Mouse (Mus musculus) bone marrow, adult 2 months (tissue): ENCODE measurements around the gene Galnt16. TPM values are rescaled to one million over a fixed set of nuclear protein-coding genes. Genes with fewer than 3 reads are reported as not detected.

ENCODE experiments used
- H3K27ac ChIP-seq: fragments of 200-500 bp; 2 replicates; pipeline ENCODE4 v1.5.1; 2012; ENCODE audit warnings: low read depth, mild to moderate bottlenecking, control low read depth, inconsistent platforms, low read length; ENCODE audit not compliant: control insufficient read depth, poor library complexity, insufficient read depth
- H3K4me1 ChIP-seq: fragments of 200-500 bp; 2 replicates; pipeline ENCODE4 v1.6.1; 2011; ENCODE audit warnings: low read length; ENCODE audit not compliant: control insufficient read depth, insufficient read depth
- H3K4me3 ChIP-seq: fragments of 200-500 bp; replicated peaks from 2 replicates; pipeline ENCODE3; 2011; ENCODE audit warnings: mild to moderate bottlenecking, low read depth, low read length, control low read depth; ENCODE audit not compliant: control insufficient read depth
- CTCF ChIP-seq: fragments of 200-500 bp; IDR thresholded peaks from 2 replicates; pipeline ENCODE4 v1.5.1; 2011; ENCODE audit warnings: low read length, control low read depth; ENCODE audit not compliant: control insufficient read depth, insufficient read depth
- POLR2A ChIP-seq: fragments of 200-500 bp; IDR thresholded peaks from 2 replicates; pipeline ENCODE4 v1.6.1; 2011; ENCODE audit warnings: low read depth, mild to moderate bottlenecking, control low read depth, low read length, borderline replicate concordance; ENCODE audit not compliant: control insufficient read depth
- WGBS: fragments of 180-500 bp; shearing (Covaris S2); methylation state at CpG from one replicate; pipeline ENCODE4 v1.1.7; 2018; 5-methylcytosine and 5-hydroxymethylcytosine counted together
- polyA plus RNA-seq: library from polyadenylated mRNA; stranded (reverse); fragments of >200 nt; gene quantifications from 2 replicates; pipeline ENCODE4 v1.2.4, GENCODE M21; 2011; ENCODE audit warnings: low replicate concordance; ENCODE audit not compliant: missing spikeins, insufficient read depth, insufficient read length

Galnt16 gene
- polyA plus RNA-seq, 1 experiment, result not detected

DNA sequence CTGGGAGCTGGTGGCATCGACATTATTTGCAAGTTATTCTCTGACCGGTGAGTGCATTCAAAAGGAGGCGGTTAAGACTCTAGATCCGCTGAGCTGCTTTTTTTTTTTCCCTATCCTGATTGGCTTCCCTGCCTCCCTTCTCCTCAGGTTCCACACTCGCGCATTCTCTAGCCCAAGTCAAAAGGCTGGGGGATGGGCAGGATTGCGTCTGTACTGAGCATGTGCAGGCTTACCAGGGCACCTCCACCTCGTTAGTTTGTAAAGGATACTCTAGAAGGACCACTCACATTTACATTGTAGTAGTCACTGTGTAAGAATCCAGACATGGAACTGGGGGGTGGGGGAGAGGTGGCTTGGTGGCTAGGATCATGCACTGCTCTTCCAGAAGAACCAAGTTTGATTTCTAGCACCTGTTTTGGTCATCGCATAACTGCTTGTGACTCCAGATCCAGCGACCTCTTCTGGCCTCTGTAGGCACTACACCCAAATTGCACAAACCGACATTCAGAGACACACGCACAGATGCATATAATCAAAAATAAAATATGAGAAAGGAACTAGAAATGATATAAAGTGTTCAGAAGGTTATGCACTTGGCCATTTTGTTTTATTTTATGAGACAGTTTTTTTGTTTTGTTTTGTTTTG, 6.3 kb downstream of the Galnt16 start:
- H3K27ac ChIP-seq, result no peak overlapping the region
- WGBS, result 49% methylated on average over 12 of the region's 12 CpGs
- no peaks in the 10 kb centered on the region for H3K4me1 ChIP-seq
- no peak overlapping the region for H3K4me3 ChIP-seq
- no peak for TF ChIP-seq CTCF
- no peak for TF ChIP-seq POLR2A

- no peak overlapping the region for H3K27ac ChIP-seq
- WGBS, result 57% methylated on average over 7 of the region's 7 CpGs
- no peaks in the 10 kb centered on the region for H3K4me1 ChIP-seq
- no peak overlapping the region for H3K4me3 ChIP-seq
- TF ChIP-seq CTCF, result no peak
- no peak for TF ChIP-seq POLR2A
Measured at GRCm38 (mm10) chr12:80525513-80525912, 7.4 kb downstream of the Galnt16 start.

GRCm38 (mm10) chr12:80526511-80526910, 8.4 kb downstream of the Galnt16 start:
- Histone ChIP-seq H3K27ac (no peak overlapping the region), H3K4me1 (no peaks in the 10 kb centered on the region), H3K4me3 (no peak overlapping the region)
- TF ChIP-seq CTCF, result no peak
- no peak for TF ChIP-seq POLR2A
- 63% methylated on average over 2 of the region's 2 CpGs for WGBS

GRCm38 (mm10) chr12:80527727-80528389, 9.8 kb downstream of the Galnt16 start:
- no peak for TF ChIP-seq CTCF
- no peak for TF ChIP-seq POLR2A
- no peak overlapping the region for H3K4me3 ChIP-seq
- H3K27ac ChIP-seq, result no peak overlapping the region
- H3K4me1 ChIP-seq, result no peaks in the 10 kb centered on the region
- WGBS, result 72% methylated on average over 5 of the region's 5 CpGs

DNA sequence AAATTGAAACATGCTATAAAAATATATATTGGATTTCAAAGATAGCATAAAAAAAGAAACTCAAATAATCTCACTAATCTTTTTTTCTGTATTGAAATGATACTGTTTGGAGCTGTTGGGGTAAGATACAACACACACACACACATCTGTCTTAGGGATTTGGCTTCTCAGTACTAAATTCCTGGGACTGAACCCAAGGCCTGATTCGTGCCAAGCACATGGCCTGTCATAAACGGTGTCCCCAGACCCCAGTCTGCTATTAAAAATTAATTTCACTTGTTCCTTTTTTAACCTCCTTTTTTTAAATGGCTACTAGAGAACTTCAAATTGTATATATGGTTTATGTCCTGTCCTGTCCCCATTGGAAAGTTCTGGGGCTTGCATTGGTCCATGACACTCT, 12.0 kb downstream of the Galnt16 start:
- WGBS, result 67% methylated on average over 2 of the region's 2 CpGs
- no peaks in the 10 kb centered on the region for H3K4me1 ChIP-seq
- H3K4me3 ChIP-seq, result no peak overlapping the region
- H3K27ac ChIP-seq, result no peak overlapping the region
- TF ChIP-seq CTCF, result no peak
- TF ChIP-seq POLR2A, result no peak

- no peak overlapping the region for H3K4me3 ChIP-seq
- TF ChIP-seq CTCF, result no peak
- TF ChIP-seq POLR2A, result no peak
- H3K4me1 ChIP-seq, result no peaks in the 10 kb centered on the region
- no peak overlapping the region for H3K27ac ChIP-seq
- WGBS, result 73% methylated on average over 6 of the region's 6 CpGs
Measured at GRCm38 (mm10) chr12:80530630-80531029, 12.6 kb downstream of the Galnt16 start.

- Histone ChIP-seq H3K4me3 (no peak overlapping the region), H3K27ac (no peak overlapping the region), H3K4me1 (no peaks in the 10 kb centered on the region)
- 69% methylated on average over 10 of the region's 10 CpGs for WGBS
- TF ChIP-seq POLR2A (no peak), CTCF (no peak)
Measured at GRCm38 (mm10) chr12:80531585-80531984, 13.5 kb downstream of the Galnt16 start.

DNA sequence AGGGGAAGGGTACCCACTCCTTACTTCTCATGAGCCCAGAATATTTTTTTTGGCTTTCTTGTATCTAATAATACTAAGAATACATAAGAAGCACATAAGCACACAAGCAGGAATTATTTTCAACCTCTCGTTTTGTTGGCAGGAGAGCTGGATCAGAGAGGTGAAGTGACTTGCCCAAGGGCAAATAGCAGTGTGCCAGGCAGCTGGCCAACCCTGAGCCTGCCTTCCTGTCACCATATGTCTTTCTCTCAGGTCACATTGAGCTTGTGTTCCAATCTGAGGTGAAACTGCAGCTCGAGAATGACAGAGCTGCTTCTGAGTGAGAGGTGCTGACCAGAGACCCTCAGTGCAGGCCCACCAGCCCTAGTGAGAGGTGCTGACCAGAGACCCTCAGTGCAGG, 15.8 kb downstream of the Galnt16 start:
- Histone ChIP-seq H3K27ac (no peak overlapping the region), H3K4me3 (no peak overlapping the region), H3K4me1 (no peaks in the 10 kb centered on the region)
- WGBS, result 56% methylated on average over 2 of the region's 2 CpGs
- no peak for TF ChIP-seq CTCF
- TF ChIP-seq POLR2A, result no peak
